Mouse (Mus musculus) heart, postnatal 4 days (tissue): Measurements from ENCODE around the gene Hspbap1. TPM values are rescaled to one million over a fixed set of nuclear protein-coding genes. Genes with fewer than 3 reads are reported as not detected.

Source experiments
- DNase-seq: peaks from one replicate; pipeline ENCODE4 v3.0.0; 2021
- total RNA-seq, 2 experiments: library from RNA; stranded (reverse); gene quantifications; 2 replicates each; pipeline ENCODE4 v1.2.3; 2021

Hspbap1 gene
- total RNA-seq, 2 experiments from 2014 or later = 2.4 to 3.3 TPM

- DNase-seq = no peak
Observed at GRCm38 (mm10) chr16:35802163-35802562, 32.0 kb downstream of the Hspbap1 start.

DNA sequence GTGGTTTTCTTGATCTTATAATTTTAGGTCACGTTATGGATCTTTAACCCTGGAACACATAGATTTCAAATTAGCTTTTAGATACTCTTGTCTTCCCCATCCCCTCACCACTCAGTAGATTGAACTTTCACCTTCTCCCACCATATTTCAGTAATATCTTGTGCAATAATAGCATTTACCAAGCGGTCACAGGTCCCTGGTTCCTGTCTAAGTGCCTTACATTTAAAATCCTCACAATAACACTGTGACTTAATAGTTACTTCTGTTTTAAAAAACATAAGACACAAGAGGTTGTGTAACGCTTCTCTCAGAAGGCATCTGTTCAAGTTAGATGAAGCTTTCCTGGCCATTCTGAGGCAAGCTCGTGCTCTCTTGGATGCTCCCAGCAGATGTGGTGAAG lies 33.5 kb downstream of the Hspbap1 start:
- DNase-seq = no peak

DNA sequence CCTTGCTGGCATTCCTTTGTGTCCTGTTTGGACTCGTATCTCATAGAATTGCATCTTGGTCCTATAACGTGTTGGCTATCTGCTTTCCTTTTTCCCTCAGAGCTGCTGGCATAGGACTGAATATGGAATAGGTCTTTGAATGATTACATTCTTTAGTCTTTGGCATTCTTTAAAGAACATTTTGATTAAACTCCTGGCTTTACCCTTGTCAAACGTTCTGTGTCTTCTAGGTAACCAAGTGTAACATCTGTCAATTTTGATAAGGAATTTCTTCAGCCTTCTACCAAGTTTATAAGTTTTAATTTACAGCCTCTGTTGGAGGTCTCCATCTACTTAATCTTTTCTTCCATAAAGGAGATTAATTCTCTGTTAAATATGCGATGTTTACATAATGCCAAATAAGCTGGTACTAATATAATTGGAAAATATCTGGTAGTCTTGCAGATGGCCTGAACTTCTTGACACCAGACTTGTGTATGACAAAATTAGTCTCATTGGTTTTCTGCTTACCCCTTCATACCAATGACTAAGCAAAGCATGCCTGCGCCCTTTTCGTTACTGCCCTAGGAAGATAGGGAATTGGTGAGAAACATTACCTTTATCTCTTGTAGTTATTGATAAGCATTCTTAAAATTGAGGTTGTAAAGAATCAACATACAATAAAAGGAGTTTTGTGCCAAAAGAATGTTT lies 36.9 kb downstream of the Hspbap1 start:
- DNase-seq = no peak

DNA sequence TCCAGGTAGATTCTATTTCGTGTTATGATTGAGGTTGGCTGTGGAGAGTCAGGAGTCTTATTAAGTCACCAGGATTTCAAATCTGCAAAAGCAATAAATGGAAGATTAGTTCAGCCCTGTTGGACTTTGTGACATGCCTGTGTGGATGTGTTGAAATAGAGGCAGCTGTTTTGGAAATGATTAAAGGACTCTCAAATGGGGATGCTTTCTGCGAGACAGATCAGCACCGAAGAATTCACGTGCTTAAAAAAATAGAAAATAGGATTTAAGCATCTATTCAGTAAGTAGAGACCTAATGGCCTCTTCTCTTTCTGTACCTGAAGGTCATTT lies 37.5 kb downstream of the Hspbap1 start:
- no peak for DNase-seq

DNA sequence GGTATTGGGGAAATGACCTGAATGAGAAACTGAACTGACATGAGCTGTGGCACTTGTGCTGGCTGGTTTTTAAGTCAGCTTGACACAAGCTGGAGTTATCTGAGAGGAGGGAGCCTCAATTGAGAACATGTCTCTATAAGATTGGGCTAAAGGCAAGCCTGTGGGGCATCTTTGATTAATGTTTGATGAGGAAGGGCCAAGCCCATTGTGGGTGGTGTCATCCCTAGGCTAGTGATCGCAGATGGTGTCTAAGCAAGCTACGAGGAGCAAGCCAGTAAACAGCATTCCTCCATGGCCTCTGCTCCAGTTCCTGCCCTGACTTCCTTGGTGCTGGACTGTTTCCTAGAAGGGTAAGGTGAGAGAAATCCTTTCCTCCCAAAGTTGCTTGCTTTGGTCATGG lies 38.7 kb downstream of the Hspbap1 start:
- DNase-seq = no peak

DNA sequence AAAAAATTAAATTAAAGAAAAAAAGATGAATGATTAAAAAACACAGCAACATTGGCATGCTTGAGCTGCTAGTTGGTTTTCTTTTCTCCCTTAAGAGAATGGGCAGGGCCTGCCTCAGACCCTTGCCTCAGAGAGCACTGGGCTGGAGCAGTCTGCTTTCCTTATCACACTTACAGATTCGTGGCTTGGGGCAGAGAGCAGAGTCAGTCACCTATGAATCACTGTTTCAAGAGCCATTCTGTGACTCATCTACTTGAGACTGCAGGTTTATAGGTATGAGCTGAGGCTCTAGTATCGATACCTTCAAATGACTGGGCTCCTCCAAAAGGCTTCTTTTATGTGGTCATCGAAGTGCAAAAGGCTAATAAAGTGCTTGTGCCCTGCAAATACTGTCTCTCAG lies 42.9 kb downstream of the Hspbap1 start:
- DNase-seq = no peak

- DNase-seq = peak; percentile 88
Observed at GRCm38 (mm10) chr16:35817255-35818089, 47.3 kb downstream of the Hspbap1 start.

DNA sequence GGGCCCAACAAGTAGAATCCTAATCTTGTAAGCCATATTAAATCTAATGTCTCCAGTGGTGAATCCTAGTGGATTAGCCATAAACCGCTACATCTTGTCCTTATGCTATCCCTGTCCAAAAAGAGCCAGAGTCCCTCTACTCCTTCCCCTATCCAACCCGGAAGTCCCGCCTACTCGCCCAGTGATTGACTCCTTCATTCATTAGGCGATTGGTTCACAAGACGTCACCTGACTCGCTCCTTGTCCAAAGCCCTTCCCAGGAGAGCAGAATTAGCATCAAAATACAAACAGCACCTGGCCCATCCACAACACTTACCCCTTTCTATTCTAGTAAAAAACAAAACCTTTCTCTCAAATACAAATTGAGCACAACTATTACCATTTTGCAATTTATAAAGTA lies 59.8 kb downstream of the Hspbap1 start:
- peak; percentile 28 for DNase-seq

DNA sequence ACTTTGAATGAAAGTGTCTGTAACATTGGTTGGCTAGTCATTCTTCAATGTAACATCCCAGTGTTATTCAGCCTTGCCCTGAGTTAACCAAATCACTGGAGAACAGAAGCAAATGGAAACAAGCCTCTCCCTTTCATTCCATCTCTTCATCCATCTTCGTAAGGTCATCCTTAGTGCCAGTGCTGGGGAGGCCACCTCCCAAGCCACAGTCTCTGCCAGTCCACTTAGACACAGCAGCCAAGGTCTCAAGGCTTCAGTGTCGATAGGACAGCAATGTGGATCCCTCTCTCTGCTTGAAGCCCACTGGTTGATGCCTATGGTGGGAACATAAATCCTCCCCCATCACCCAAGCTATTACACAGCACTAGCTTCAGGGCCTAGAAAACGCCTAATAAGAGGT lies 62.8 kb downstream of the Hspbap1 start:
- DNase-seq = no peak

GRCm38 (mm10) chr16:35834653-35835052 lies 64.5 kb downstream of the Hspbap1 start:
- no peak for DNase-seq

GRCm38 (mm10) chr16:35839680-35840079 lies 69.5 kb downstream of the Hspbap1 start:
- DNase-seq = peak; percentile 52

- no peak for DNase-seq
Observed at GRCm38 (mm10) chr16:35847138-35847537, 77.0 kb downstream of the Hspbap1 start.

- no peak for DNase-seq
Observed at GRCm38 (mm10) chr16:35855846-35856245, 85.7 kb downstream of the Hspbap1 start.

DNA sequence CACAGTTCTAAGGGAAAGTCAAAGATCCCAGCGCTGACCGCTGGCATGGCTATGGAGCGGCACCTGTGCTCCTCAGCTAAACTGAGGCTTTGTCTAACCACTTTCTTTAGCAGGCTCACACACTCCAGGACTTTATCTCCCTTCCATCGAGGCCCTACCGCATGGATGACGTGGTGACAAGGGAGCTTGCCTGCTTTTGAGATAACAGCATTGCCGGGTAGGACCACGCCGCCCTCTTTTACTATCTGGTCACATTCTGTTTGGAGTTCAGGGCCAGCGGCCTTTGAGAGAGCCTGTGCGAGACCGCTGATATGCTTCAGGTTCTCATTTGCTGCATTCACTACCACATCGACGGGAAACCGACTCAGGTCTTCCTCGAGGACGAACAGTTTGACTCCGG lies 86.6 kb downstream of the Hspbap1 start:
- DNase-seq = no peak

DNA sequence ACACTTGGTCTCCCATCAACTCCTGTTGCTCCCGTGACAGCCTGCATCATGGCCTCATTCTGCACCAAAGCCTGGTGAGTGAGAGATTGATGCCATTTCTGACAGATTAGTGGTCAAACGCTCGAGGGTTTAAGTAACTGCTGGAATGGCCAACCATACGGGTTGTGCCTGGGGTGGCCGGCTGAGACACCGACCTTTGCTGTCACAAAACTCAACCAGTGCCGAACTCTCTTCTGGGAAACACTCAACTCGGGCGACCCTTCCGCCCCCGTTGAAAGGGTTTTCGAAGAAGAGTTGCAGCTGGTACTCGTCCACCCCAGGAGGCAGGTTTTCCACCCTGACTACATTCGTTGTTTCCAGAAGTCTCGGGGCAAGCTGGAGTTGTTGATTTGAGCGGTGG lies 90.1 kb downstream of the Hspbap1 start:
- DNase-seq = no peak

DNA sequence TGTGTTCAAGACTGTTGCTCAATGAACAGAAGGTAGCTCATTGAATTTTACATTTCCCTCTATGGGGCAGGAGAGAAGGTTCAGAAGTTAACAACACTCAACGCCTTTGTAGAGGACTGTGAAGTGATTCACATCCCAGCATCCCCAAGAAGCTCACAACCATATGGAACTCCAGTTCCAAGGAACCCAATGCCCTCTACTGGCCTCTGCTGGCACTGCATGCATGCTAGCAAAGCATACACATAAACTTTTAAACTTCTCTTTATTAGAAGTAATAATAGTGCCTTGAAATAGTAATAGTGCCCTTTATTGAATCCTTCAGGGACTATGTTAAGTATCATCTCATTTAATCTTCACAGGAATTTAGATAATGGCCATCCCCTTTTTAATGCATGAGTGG lies 91.9 kb downstream of the Hspbap1 start:
- no peak for DNase-seq

DNA sequence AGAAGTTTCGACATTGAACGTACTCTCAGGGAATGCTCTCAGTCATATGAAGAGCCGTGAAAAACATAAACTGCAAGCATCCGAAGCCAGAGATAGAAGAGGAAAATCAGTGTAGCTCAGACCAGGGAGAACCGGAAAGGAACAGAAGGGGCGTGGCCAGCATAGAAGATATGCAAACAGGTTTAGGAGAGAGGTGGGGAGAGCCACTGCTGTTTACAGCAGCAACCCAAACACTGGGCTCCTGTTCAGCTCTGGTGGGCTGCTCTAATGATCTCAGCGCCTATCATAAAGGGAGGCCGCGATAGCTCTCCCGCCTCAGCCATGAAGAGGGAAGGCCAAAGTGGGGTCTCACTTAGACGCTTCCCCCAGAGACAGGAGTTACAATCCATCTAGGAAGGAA lies 97.6 kb downstream of the Hspbap1 start:
- DNase-seq = no peak

GRCm38 (mm10) chr16:35869126-35869525 lies 99.0 kb downstream of the Hspbap1 start:
- no peak for DNase-seq

DNA sequence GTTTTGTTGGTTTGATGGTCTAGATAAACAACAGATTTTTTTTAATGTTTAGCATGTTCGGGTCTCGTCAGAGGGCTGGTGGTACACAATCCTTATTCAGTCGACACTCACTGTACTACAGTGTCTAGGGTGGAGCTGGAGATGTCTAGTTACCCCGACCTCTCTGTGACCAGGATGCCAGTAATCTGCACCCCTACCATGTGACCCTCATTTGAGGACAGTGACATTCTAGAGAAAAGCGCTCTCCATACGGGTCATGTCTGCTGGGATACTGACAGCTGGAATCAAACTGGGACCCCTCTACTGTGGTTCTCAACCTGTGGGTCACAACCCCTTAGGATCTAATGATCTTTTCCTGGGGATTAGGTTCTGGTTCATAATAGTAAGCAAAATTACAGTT lies 99.5 kb downstream of the Hspbap1 start:
- DNase-seq = no peak

GRCm38 (mm10) chr16:35870581-35871047 lies 100.4 kb downstream of the Hspbap1 start:
- DNase-seq = no peak

GRCm38 (mm10) chr16:35871048-35871851 lies 101.1 kb downstream of the Hspbap1 start, which contains the start of gene Parp14:
TSS of gene Parp14 (minus strand) at chr16:35871544.
- peak; percentile 41 for DNase-seq

DNA sequence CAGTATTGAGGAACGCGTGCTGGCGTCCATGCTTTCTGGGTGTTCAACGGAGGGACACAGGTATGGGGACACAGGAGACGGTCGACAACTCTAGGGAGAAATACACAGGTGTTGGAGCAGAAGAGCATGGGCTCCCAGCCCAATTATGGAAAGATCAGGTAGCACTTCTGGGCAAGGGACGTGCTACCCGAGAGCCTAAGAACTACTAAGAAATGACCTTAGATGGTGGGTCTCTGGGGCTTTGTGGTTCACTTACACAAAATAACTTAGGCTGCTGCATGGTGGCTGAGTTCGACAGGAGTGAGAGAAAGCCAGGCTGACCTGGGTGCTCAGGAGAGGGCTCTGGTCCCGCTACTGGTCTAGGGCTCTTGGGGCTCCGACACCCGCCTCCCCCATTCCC lies 101.7 kb downstream of the Hspbap1 start:
- DNase-seq = no peak

GRCm38 (mm10) chr16:35872410-35873006 lies 102.3 kb downstream of the Hspbap1 start:
- no peak for DNase-seq
